Mouse (Mus musculus): ENCODE data around the gene 5430419D17Rik. TPM values are rescaled to one million over a fixed set of nuclear protein-coding genes. Genes with fewer than 3 reads are reported as not detected.

Gene 5430419D17Rik
- total RNA-seq, 4 experiments from 2014 or later, result 0.09 to 0.10 TPM; not detected in 2

DNA sequence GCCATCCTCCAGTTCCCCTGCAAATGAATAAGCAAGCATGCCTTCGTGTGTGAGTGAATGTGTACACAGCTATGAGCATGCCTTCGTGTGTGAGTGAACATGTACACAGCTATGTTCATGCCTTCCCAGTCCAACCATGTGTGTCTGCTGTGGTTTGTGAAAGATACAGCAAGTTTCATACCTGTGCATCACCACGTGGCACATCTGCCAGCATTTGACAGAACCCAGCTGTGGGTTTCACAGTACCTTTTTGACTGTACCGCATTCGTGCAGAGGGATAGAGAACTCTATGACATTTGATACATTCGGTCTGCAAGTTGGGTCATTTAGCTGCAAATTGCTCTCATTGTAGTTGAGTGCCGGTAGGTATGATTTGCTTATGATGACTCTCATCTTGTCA lies 140.3 kb downstream of the 5430419D17Rik start:
- DNase-seq (ENCODE audit: low spot score in 2 of 2), result no peak

GRCm38 (mm10) chr7:131317587-131317986 lies 143.4 kb downstream of the 5430419D17Rik start:
- no peak for DNase-seq (ENCODE audit: low spot score in 2 of 2)

DNA sequence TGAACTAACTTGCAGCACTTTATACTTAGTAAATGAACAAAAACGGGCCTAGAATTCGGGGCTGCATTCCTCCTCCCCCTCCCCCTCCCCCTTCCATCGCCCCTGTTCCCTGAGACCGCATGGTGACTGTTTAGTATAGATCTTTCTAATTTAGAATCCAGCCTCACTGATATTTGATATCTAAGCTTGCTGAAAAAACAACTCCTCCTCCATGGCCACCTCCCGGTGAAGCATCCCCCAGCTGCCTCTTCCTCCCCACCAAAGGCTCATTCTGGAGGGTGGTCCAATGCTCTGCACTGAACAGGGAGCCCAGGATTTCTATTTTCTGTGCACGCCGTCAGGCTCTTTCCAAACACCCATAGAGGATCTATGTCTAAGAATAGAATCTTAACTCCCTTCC lies 144.1 kb downstream of the 5430419D17Rik start:
- DNase-seq (ENCODE audit: low spot score in 2 of 2), result no peak

DNA sequence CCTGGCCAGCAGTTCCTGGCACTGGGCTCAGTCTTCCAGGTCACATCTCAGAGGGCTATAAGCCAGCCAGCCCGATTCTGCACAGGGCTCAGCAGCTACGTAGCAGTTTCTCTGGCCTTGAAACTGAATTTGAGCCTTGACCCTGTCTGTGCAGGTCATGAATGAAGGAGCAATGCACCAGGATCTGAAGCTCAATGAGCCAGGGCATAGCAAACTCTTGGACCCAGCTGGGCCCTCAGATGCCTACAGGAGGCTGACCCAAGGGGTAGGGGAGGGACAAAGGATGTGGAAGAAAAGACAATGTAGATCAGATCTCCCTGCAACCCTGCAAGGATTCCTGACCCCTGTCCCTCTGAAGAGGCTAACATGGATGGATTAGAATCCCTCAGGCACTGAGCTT lies 148.0 kb downstream of the 5430419D17Rik start, which contains the start of gene Cuzd1:
Gene Cuzd1, minus strand, starts transcription at position 101 of the 400 bp plus-strand sequence.
- DNase-seq (ENCODE audit: low spot score in 2 of 2), result no peak

DNA sequence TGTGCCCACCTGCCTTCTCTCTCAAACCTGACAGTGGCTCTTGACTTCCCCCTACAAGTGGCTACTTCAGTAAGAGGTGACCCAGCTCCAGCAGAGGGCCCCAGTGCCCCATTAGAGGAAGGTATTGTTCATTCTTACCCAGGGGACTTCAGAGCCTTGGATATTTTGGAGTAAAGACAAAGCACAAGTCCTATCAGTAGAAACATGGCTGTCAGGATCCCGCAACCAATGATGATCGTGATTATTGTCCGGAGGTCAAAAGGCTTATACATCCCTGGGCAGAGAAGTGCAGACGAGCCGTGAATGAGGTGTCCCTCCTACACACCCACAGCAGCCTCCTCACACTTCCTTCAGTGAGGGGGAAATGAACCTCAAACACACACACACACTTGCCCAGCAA lies 152.9 kb downstream of the 5430419D17Rik start:
- no peak for DNase-seq (ENCODE audit: low spot score in 2 of 2)

DNA sequence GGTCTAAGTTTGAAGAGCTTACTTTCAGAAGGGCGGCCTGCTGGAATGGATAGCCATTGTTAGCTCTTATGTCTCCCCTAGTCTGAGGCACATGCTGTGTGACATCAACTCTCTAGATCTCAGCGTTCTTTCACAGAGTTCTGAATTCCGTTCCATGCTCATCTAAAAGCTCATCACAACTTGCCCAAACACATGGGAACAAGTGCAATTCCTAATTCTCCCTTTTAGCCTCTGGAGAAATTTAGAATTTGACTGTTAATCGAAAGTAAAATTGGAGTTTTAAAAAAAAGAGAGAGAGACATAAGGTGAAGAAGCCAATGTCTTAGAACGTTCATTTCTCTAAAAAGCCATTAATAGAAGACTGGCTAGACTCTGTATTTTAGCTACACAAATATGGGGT lies 155.2 kb downstream of the 5430419D17Rik start, which contains the start of gene Fam24b:
Gene Fam24b, minus strand, starts transcription at position 101 of the 400 bp plus-strand sequence.
- no peak for DNase-seq (ENCODE audit: low spot score in 2 of 2)

- no peak for DNase-seq (ENCODE audit: low spot score in 2 of 2)
These were observed 157.5 kb downstream of the 5430419D17Rik start for GRCm38 (mm10) chr7:131331688-131332087.

- no peak for DNase-seq (ENCODE audit: low spot score in 2 of 2)
These were observed 159.4 kb downstream of the 5430419D17Rik start, which contains the start of gene Fam24a for GRCm38 (mm10) chr7:131333564-131333963. Fam24a (plus strand) TSS chr7:131333864.

DNA sequence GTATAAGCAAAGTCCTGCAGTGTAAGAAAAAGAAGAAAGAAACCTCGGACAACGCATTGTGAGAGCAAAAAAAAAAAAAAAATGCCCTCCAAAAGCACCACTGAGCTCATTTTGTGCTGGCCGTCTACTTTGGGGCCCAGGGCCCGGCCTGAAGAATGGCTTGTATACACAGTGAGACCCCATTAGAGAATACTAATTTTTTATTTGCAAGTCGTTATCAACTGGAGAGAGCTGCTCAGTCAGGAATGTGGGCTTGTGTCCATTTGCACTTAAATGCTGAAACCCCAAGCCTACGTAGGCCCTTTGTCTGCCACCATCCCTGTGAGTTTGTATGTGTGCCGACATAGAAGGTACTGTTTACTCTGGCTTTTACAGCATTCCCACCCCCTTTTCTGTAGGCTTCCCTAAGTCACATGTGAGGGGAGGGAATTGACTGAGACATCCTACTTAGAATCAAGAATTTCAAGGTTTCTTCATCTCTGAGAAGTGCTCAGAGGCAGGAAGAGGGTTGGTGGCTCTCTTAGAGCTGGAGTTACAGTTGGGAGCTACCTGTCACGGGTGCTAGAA lies 163.4 kb downstream of the 5430419D17Rik start:
- DNase-seq (ENCODE audit: low spot score in 2 of 2), result no peak

GRCm38 (mm10) chr7:131345856-131346541 lies 171.8 kb downstream of the 5430419D17Rik start:
- DNase-seq (ENCODE audit: low spot score in 2 of 2), result peak in 1 of 2 experiments; percentile 8

Other genes with a start within 250 kb of the 5430419D17Rik start
- 100 to 1,000 TPM; 184 to 219 (median 213) TPM for gene Htra1, start 238.3 kb upstream of the 5430419D17Rik start, total RNA-seq (2022)
- not detected for gene Dmbt1, start 142.3 kb upstream of the 5430419D17Rik start, total RNA-seq (2022)
- not detected for gene 4933402N03Rik, start 28.1 kb upstream of the 5430419D17Rik start, total RNA-seq (2022)
- gene Cuzd1, start 147.9 kb downstream of the 5430419D17Rik start, total RNA-seq (2022), result under 1 TPM in 1 of 4 experiments, not detected in 3; 0.16 TPM
- gene Fam24b, start 155.1 kb downstream of the 5430419D17Rik start, total RNA-seq (2022), result under 1 TPM in 2 of 4 experiments, not detected in 2; 0.68 to 0.75 TPM
- gene Fam24a, start 159.5 kb downstream of the 5430419D17Rik start, total RNA-seq (2022), result not detected
- gene 2310057M21Rik, start 188.4 kb downstream of the 5430419D17Rik start, total RNA-seq (2022), result 10 to 100 TPM; 22.3 to 28.2 (median 27.6) TPM
- 10 to 100 TPM; 43.9 to 67.5 (median 51.1) TPM for gene Pstk, start 196.7 kb downstream of the 5430419D17Rik start, total RNA-seq (2022)
- gene Ikzf5, start 236.1 kb downstream of the 5430419D17Rik start, total RNA-seq (2022), result 10 to 100 TPM; 47.0 to 53.1 (median 50.9) TPM
- 100 to 1,000 TPM in 2 of 4 experiments, 10 to 100 TPM in 2; 94.7 to 113 (median 102) TPM for gene Acadsb, start 236.2 kb downstream of the 5430419D17Rik start, total RNA-seq (2022)

Data from layer of hippocampus, adult 8-10 months (tissue).